Mouse (Mus musculus): ENCODE measurements around the gene Flt3l. TPM values are rescaled to one million over a fixed set of nuclear protein-coding genes. Genes with fewer than 3 reads are reported as not detected.
A peak's percentile ranks its signal among the peaks of the same experiment; 100 is the strongest.
"Not testable (repeated sequence)": the region's sequence is repeated elsewhere in the genome, so short reads cannot be mapped to it uniquely, and the experiment has no call there.

Flt3l gene
- 1 to 10 TPM; 2.7 to 3.3 TPM for total RNA-seq (2021)

- intact Hi-C loops (cut with DNase I) = no loop called here
- peak; percentile 83 to 91 for DNase-seq (ENCODE audit: extremely low spot score in 1 of 2, low spot score in 2 of 2)
Measured at GRCm38 (mm10) chr7:45135993-45136567, at the start of gene Flt3l, which contains the start of gene Gm45713. Gene Flt3l (minus strand): TSS chr7:45136432. Gene Gm45713 (minus strand): TSS chr7:45136231.

- DNase-seq (ENCODE audit: extremely low spot score in 1 of 2, low spot score in 2 of 2) = no peak
- intact Hi-C loops (cut with DNase I) = no loop called here
Measured at GRCm38 (mm10) chr7:45185921-45186320, 49.7 kb upstream of the Flt3l start.

- DNase-seq (ENCODE audit: extremely low spot score in 1 of 2, low spot score in 2 of 2) = no peak
- intact Hi-C loops (cut with DNase I) = no loop called here
Measured at GRCm38 (mm10) chr7:45183672-45184071, 47.4 kb upstream of the Flt3l start.

GRCm38 (mm10) chr7:45182606-45183005 lies 46.4 kb upstream of the Flt3l start:
- intact Hi-C loops (cut with DNase I) = no loop called here

GRCm38 (mm10) chr7:45182199-45182601 lies 46.0 kb upstream of the Flt3l start:
- intact Hi-C loops (cut with DNase I) = no loop called here
- DNase-seq (ENCODE audit: extremely low spot score in 1 of 2, low spot score in 2 of 2) = peak; percentile 80 to 90

More at GRCm38 (mm10) chr7:45182606-45183005, 46.4 kb upstream of the Flt3l start:
- DNase-seq (ENCODE audit: extremely low spot score in 1 of 2, low spot score in 2 of 2) = no peak

- DNase-seq (ENCODE audit: extremely low spot score in 1 of 2, low spot score in 2 of 2) = peak in 1 of 2 experiments; percentile 60
- intact Hi-C loops (cut with DNase I) = no loop called here
Measured at GRCm38 (mm10) chr7:45181540-45181939, 45.3 kb upstream of the Flt3l start.

GRCm38 (mm10) chr7:45180896-45181477 lies 44.8 kb upstream of the Flt3l start, which contains the start of gene Pth2:
Gene Pth2 (plus strand): TSS chr7:45180995.
- intact Hi-C loops (cut with DNase I) = no loop called here
- DNase-seq (ENCODE audit: extremely low spot score in 1 of 2, low spot score in 2 of 2) = no peak

GRCm38 (mm10) chr7:45179469-45179868 lies 43.2 kb upstream of the Flt3l start, which contains the start of gene Gfy:
Gene Gfy (minus strand): TSS chr7:45179569.
- no peak for DNase-seq (ENCODE audit: extremely low spot score in 1 of 2, low spot score in 2 of 2)
- intact Hi-C loops (cut with DNase I) = no loop called here

GRCm38 (mm10) chr7:45178550-45178949 lies 42.3 kb upstream of the Flt3l start:
- intact Hi-C loops (cut with DNase I) = no loop called here
- no peak for DNase-seq (ENCODE audit: extremely low spot score in 1 of 2, low spot score in 2 of 2)

- peak in 1 of 2 experiments; percentile 57 for DNase-seq (ENCODE audit: extremely low spot score in 1 of 2, low spot score in 2 of 2)
- intact Hi-C loops (cut with DNase I) = no loop called here
Measured at GRCm38 (mm10) chr7:45176356-45176755, 40.1 kb upstream of the Flt3l start.

- intact Hi-C loops (cut with DNase I) = no loop called here
- DNase-seq (ENCODE audit: extremely low spot score in 1 of 2, low spot score in 2 of 2) = no peak
Measured at GRCm38 (mm10) chr7:45175929-45176328, 39.7 kb upstream of the Flt3l start.

GRCm38 (mm10) chr7:45175398-45175797 lies 39.2 kb upstream of the Flt3l start:
- intact Hi-C loops (cut with DNase I) = no loop called here

GRCm38 (mm10) chr7:45174567-45175280 lies 38.5 kb upstream of the Flt3l start:
- intact Hi-C loops (cut with DNase I) = no loop called here
- DNase-seq (ENCODE audit: extremely low spot score in 1 of 2, low spot score in 2 of 2) = no peak

More at GRCm38 (mm10) chr7:45175398-45175797, 39.2 kb upstream of the Flt3l start:
- DNase-seq (ENCODE audit: extremely low spot score in 1 of 2, low spot score in 2 of 2) = no peak

GRCm38 (mm10) chr7:45173772-45174171 lies 37.5 kb upstream of the Flt3l start:
- DNase-seq (ENCODE audit: extremely low spot score in 1 of 2, low spot score in 2 of 2); intact Hi-C loops (cut with DNase I): not testable (repeated sequence)

GRCm38 (mm10) chr7:45172974-45173373 lies 36.7 kb upstream of the Flt3l start:
- intact Hi-C loops (cut with DNase I) = no loop called here
- DNase-seq (ENCODE audit: extremely low spot score in 1 of 2, low spot score in 2 of 2) = no peak

GRCm38 (mm10) chr7:45169495-45169894 lies 33.3 kb upstream of the Flt3l start:
- intact Hi-C loops (cut with DNase I) = loop anchor here (10.0 kb wide), 1 partner anchor 195 kb away; the partner anchor contains the start of gene Ppfia3
- DNase-seq (ENCODE audit: extremely low spot score in 1 of 2, low spot score in 2 of 2) = no peak

GRCm38 (mm10) chr7:45168656-45169055 lies 32.4 kb upstream of the Flt3l start:
- intact Hi-C loops (cut with DNase I) = loop anchor here (10.0 kb wide), 1 partner anchor 196 kb away; the partner anchor contains the start of gene Ppfia3
- DNase-seq (ENCODE audit: extremely low spot score in 1 of 2, low spot score in 2 of 2) = no peak

- intact Hi-C loops (cut with DNase I) = loop anchor here (10.0 kb wide), 1 partner anchor 197 kb away; the partner anchor contains the start of gene Ppfia3
- no peak for DNase-seq (ENCODE audit: extremely low spot score in 1 of 2, low spot score in 2 of 2)
Measured at GRCm38 (mm10) chr7:45167761-45168445, 31.7 kb upstream of the Flt3l start.

- no peak for DNase-seq (ENCODE audit: extremely low spot score in 1 of 2, low spot score in 2 of 2)
- intact Hi-C loops (cut with DNase I) = loop anchor here (10.0 kb wide), 1 partner anchor 198 kb away; the partner anchor contains the start of gene Ppfia3
Measured at GRCm38 (mm10) chr7:45166950-45167401, 30.7 kb upstream of the Flt3l start.

Data from left cerebral cortex, postnatal 10 days (tissue).